Mouse (Mus musculus) erythroblast, adult 5-6 weeks (primary cell): ENCODE data around the gene Renbp. TPM values are rescaled to one million over a fixed set of nuclear protein-coding genes. Genes with fewer than 3 reads are reported as not detected.
A peak's percentile ranks its signal among the peaks of the same experiment; 100 is the strongest.

Source experiments
- ATAC-seq: replicated peaks from 2 replicates; pipeline ENCODE4 v1.8.0; 2016; ENCODE audit warnings: moderate number of reproducible peaks, mild to moderate bottlenecking, moderate TSS enrichment, inconsistent platforms; ENCODE audit not compliant: poor library complexity, low FRiP score, severe bottlenecking
- total RNA-seq, 2 experiments: library from RNA; stranded (forward) in 1 of 2; stranded (reverse) in 1 of 2; fragments of 150-400 nt in 1 of 2; fragments of 200-764, 138-1000 nt in 1 of 2; gene quantifications; 2 replicates each; pipeline versions ENCODE4 v1.2.3 to v1.2.4; 2015 to 2017; ENCODE audit warnings: low replicate concordance in 2 of 2

Gene Renbp
- total RNA-seq (2015; ENCODE audit: low replicate concordance), result 7.7 TPM in 1 of 2 replicates, not detected in the other
- total RNA-seq (2017; ENCODE audit: low replicate concordance), result 5.4 and 12.4 TPM in 2 replicates

DNA sequence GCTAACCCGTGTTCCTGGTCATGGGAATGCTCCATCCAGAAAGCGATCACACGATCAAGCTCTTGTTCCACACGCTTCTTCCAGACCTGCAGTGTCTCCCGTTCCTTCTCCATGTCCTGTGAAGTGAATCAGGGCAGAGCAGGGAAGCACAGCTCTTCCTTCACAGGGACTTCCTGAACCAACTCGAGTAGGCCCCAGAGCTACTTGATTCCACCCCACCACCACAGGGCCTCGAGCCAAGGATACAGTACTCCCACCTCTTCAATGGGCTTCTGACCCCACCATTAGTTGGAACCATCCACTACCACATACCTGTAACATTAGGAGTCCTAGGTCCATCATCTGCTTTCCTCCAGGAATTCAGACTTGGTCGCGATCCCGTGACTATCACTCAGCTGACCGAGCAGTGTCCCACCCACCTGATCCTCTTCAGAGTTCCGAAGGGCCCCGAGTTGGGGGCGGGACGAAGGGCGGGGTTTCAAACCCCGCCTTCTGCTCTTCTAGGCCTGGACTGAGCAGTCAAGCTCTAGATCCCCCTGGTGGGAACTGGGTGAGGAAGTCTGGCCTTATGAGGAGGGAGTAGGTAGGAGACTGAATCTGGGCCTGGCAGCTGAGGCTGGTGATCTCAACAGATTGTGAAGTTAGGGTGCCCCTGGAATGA is at the start of gene Renbp:
TSS of gene Renbp (minus strand) at position 449 of the 661 bp plus-strand sequence.
- peak; percentile 41 for ATAC-seq

GRCm38 (mm10) chrX:73977783-73978182 is 47.1 kb upstream of the Renbp start:
- ATAC-seq, result no peak

DNA sequence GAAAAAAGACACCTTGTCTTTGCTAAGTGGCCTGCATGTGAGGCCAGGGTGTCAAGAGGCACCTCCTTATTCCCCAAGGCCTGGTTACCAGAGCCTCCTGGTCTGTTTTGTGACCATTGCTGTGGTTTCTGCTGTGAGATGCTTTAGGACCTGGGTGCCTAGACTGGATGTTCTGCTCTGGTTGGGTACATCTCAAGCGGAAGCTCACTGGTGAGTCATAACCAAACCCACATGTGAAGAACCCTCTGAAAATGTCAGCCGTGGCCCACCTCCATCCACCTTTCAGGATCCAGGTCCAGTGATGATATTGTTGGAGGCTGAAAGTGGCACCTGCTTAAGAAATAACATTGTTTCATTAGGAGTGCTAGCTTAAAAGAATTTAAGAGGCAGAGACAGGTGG is 45.6 kb upstream of the Renbp start:
- ATAC-seq, result no peak

DNA sequence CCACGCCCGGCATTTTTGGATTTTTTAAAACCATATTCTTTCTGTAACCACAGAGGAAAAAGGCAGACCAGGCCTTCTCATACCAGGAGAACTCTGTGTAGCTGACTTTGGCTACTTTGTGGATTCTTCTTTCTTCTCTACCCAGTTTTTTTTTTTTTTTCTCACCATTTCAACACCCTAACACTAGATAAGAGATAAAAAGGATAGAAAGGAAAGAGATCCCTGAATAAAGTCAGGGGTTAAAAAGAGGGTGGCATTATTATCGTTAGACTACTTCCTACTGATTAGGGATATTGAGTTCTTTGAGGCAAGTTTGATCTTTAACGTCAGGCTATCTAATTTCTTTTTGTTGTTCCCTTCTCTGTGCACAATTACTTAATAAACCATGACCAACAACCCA is 42.1 kb upstream of the Renbp start:
- ATAC-seq, result no peak

DNA sequence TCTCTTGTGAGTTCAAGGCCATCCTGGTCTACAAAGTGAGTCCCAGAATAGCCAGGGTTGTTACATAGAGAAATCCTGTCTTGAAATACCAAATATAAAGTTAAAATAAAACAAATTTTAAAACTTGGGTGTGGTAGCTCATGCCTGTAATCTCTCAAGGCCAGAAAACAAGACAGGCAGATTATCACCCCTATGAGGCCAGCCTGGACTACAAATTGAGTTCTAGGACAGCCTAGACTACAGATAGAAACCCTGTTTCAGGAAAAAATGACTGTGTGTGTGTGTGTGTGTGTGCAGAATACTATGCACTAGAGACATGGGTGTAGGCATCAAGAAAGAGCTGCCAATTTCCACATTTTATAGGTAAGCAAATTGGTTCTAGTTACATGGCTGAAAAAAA is 40.1 kb upstream of the Renbp start:
- ATAC-seq, result peak; percentile 50

DNA sequence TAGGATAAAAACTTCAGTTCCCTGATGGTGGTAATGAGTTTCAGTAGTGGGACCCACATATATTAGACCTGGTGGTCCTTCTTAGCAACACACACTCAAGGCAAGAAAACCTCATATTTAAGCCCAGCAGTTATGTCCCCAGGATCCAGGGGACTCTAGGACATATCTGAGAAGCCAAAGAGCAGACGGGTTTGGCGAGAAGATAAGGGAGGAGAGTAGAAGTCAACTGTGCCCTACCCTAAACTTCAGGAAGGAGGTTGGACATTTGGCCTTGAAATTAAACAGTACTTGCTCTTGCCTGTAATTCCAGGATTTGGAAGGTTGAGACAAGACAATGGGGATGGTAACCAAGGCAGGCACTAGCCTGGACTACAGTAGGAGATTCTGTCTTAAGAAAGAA is 39.1 kb upstream of the Renbp start:
- ATAC-seq, result peak; percentile 49

GRCm38 (mm10) chrX:73969167-73969566 is 38.5 kb upstream of the Renbp start:
- no peak for ATAC-seq

- peak; percentile 52 for ATAC-seq
Observed at GRCm38 (mm10) chrX:73967177-73968075, 36.8 kb upstream of the Renbp start.

GRCm38 (mm10) chrX:73966248-73967176 is 35.9 kb upstream of the Renbp start, which contains the start of gene Hcfc1:
TSS of gene Hcfc1 (minus strand) at chrX:73966357.
- ATAC-seq, result peak; percentile 58

GRCm38 (mm10) chrX:73965307-73965706 is 34.7 kb upstream of the Renbp start:
- ATAC-seq, result no peak

- ATAC-seq, result peak; percentile 56
Observed at GRCm38 (mm10) chrX:73964363-73964762, 33.7 kb upstream of the Renbp start.

DNA sequence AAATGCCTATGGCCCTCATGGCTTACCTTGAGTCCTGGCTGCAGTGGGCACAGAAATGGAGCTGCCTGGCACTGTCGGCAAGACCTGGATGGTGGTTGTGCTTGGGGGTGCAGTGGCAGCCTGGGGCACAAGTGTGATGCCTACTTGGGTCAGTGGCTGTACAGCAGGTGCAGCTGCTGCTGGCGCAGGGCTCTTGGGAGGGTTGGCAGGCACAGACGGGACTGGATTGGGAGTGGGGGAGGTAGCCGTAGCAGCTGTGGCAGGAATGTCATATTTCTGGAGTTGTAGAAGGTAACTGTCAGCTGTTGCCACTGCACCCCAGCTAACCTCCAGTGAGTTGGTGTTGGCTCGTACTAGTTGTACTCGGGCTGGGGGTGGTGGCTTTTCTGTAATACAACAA is 24.3 kb upstream of the Renbp start:
- no peak for ATAC-seq

GRCm38 (mm10) chrX:73952603-73953002 is 22.0 kb upstream of the Renbp start:
- ATAC-seq, result no peak

DNA sequence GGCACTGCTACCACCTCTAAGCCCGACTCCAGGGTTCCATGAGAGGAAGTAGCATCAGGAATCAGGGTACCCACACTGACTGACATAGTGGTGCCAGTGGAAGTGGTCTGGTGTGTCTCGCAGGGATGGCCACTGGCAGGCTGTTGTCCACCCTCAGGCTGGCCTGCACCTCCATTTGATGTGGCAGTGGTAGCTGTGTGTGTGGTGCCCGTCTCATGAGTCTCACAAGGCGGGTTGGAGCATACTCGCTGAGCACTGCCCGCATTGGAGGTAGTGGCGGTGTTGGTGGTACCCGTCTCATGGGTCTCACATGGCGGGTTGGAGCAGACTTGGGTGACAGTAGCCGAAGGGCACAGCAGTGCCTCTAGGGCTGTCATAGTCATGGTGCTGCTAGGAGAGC is 18.7 kb upstream of the Renbp start:
- no peak for ATAC-seq

GRCm38 (mm10) chrX:73948647-73949046 is 18.0 kb upstream of the Renbp start:
- peak; percentile 74 for ATAC-seq

DNA sequence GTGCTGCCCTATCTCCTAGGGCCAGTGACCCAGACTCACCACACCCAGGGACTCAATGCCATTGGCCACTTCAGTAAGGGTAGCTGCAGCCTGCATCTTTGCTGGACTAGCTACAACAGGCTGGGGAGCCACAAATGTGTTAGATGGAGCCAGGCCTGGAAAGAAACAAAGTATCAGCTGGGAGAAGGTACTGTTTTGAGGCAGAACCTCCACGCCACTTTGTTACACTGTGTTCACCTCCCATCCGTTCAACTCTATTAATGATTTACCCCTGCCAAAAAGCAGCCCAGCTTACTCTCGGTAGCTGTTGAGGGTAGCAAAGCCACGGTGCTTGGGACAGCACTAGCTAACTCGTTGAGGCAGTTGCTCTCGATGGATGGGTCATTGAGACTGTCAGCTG is 16.2 kb upstream of the Renbp start:
- ATAC-seq, result no peak

GRCm38 (mm10) chrX:73942294-73942693 is 11.6 kb upstream of the Renbp start:
- ATAC-seq, result no peak

DNA sequence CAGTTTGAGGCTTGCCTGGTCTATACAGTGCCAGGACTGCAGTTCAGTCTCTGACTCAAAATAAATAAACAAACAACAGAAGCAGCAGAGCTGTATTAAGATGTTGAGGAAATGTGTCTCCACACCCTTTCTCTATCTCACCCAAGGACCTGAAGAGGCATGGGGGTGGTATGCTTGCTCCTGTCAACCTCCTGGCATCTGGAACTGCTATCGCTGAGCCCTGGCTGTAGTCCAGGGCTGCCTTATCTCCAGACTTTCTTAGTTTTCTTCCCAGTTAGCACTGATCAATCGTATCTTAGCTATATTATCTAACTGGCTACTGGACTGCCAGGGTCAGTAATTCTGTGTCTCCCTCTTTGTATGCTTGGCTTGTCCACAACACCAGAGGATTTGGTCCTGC is 11.2 kb upstream of the Renbp start:
- no peak for ATAC-seq

DNA sequence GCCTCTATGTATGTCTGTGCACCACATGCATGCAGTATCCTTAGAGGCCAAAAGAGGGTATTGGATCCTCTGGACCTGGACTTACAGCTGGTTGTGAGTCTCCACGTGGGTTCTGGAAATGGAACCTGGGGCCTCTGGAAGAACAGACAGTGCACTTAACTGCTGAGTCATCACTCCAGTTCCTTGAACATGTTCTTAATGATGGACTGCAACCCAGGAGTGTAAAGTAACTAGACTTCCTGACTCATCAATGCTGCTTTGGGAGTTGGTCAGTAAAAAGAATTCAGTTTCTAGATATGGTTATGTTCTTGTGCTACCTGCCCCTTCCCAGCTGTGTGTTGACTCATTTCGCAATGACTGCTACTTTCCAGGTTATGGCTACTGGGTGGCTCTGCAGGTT is 1.2 kb upstream of the Renbp start:
- ATAC-seq, result peak; percentile 52; the same call in 1 of the 2 replicates

DNA sequence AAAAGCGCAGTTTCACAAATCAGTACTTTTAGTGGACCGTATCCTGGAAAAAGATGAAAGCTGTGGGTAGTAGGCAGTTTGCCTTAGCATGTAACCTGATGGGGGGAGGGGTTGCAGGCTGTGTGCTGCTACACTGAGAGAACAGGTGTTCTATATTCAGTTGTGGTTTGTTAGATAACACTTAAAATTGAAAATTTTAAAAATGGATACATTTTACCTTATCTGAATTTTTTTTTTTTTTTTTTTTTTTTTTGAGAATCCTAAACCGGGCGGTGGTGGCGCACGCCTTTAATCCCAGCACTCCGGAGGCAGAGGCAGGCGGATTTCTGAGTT is 8.1 kb downstream of the Renbp start:
- ATAC-seq, result no peak
